Mouse (Mus musculus): Measurements from ENCODE around the gene Gbx1. TPM values are rescaled to one million over a fixed set of nuclear protein-coding genes. Genes with fewer than 3 reads are reported as not detected.

Gene Gbx1
- polyA plus RNA-seq, 1 experiment from 2014 or later, result not detected

- Histone ChIP-seq H3K9me3 (replicated peaks) (no peaks in the 10 kb centered on the region), H3K4me1 (replicated peaks) (0 out of 2 replicates have a peak, but pooled peaks cover 4% of the 10 kb centered on the region), H3K36me3 (replicated peaks) (no peaks in the 10 kb centered on the region), H3K4me3 (replicated peaks) (no peak overlapping the region), H3K9ac (no peak overlapping the region), H3K4me2 (no peak overlapping the region), H3K27me3 (peaks cover 9% of the 10 kb centered on the region; the same call in 1 of the 2 replicates), H3K27ac (replicated peaks) (no peak overlapping the region)
- no peak for ATAC-seq (ENCODE audit: insufficient read depth)
- 73% methylated on average over 22 of the region's 22 CpGs for WGBS (ENCODE audit: insufficient replicate concordance)
Measured at GRCm38 (mm10) chr5:24539571-24540296, 12.7 kb upstream of the Gbx1 start.

DNA sequence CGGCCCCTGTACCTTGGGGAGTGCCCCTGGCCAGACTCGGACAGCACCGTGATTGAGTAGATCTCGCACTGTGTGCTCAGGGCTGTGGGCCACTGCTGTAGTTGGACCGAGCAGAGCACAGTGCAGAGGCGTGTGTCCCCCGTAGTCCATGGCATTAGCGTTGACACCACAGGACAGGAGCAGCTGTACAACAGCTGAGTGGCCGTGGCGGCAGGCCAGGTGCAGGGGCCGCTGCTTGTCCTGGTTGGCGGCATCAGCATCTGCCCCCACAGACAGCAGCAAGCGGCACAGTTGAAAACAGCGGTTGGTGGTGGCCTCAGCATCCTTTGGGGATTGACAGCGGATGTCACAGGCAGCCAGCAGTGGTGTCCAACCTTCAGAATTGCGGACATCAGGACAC, 10.6 kb upstream of the Gbx1 start:
- Histone ChIP-seq H3K36me3 (replicated peaks) (no peaks in the 10 kb centered on the region), H3K27me3 (peaks cover 16% of the 10 kb centered on the region), H3K9me3 (replicated peaks) (no peaks in the 10 kb centered on the region), H3K27ac (replicated peaks) (no peak overlapping the region), H3K9ac (no peak overlapping the region), H3K4me1 (replicated peaks) (0 out of 2 replicates have a peak, but pooled peaks cover 4% of the 10 kb centered on the region), H3K4me2 (no peak overlapping the region), H3K4me3 (replicated peaks) (no peak overlapping the region)
- no peak for ATAC-seq (ENCODE audit: insufficient read depth)
- WGBS (ENCODE audit: insufficient replicate concordance), result 55% methylated on average over 16 of the region's 16 CpGs

DNA sequence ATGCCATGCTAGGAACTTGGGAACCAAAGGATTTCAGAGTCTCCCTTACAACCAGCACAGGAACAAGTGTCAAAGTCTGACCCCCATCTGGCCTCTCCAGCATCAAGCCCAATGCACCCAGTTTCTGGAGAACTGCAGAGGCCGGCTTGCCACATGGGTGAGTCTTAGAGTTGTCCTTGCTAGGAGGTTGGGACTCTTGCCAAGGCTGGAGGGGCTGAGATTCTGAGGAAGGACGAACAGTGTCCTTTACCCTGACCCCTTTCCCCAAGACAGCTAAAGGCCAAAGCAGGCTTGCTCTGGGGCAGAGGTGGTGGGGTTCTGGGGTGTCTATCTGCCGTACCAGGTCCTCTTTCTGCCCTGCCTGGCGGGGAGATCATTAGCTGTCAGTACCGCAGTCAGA, 9.5 kb upstream of the Gbx1 start:
- ATAC-seq (ENCODE audit: insufficient read depth), result no peak
- H3K27ac ChIP-seq (replicated peaks), result no peak overlapping the region
- H3K36me3 ChIP-seq (replicated peaks), result no peaks in the 10 kb centered on the region
- H3K4me2 ChIP-seq, result no peak overlapping the region
- H3K9me3 ChIP-seq (replicated peaks), result no peaks in the 10 kb centered on the region
- H3K4me3 ChIP-seq (replicated peaks), result no peak overlapping the region
- WGBS (ENCODE audit: insufficient replicate concordance), result 62% methylated on average over 5 of the region's 5 CpGs
- no peak overlapping the region for H3K9ac ChIP-seq
- H3K4me1 ChIP-seq (replicated peaks), result 0 out of 2 replicates have a peak, but pooled peaks cover 4% of the 10 kb centered on the region
- H3K27me3 ChIP-seq, result peaks cover 27% of the 10 kb centered on the region

- Histone ChIP-seq H3K9me3 (replicated peaks) (no peaks in the 10 kb centered on the region), H3K4me1 (replicated peaks) (0 out of 2 replicates have a peak, but pooled peaks cover 2% of the 10 kb centered on the region), H3K9ac (no peak overlapping the region), H3K27me3 (peaks cover 35% of the 10 kb centered on the region), H3K4me2 (no peak overlapping the region), H3K27ac (replicated peaks) (no peak overlapping the region), H3K4me3 (replicated peaks) (no peak overlapping the region), H3K36me3 (replicated peaks) (no peaks in the 10 kb centered on the region)
- no peak for ATAC-seq (ENCODE audit: insufficient read depth)
- 55% methylated on average over 3 of the region's 3 CpGs for WGBS (ENCODE audit: insufficient replicate concordance)
Measured at GRCm38 (mm10) chr5:24535731-24536130, 8.7 kb upstream of the Gbx1 start.

DNA sequence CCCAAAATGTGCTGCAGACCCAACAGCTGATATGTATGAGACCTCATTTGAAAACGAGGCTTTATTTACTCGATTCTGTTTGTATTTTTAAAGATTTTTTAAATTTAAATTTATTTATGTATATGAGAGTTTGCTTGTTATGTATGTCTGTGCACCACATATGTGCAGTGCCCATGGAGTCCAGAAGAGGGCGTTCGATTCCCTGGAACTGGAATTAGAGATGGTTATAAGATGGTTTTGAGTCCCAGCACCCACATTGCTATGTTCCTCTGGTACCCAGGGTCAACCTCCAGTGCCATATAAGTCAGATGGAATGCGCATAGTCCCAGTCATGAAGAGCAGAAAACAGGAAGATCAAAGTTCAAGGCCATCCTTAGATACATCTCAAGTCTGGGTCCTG, 7.3 kb upstream of the Gbx1 start:
- H3K27me3 ChIP-seq, result peaks cover 40% of the 10 kb centered on the region
- no peaks in the 10 kb centered on the region for H3K36me3 ChIP-seq (replicated peaks)
- H3K9ac ChIP-seq, result no peak overlapping the region
- 29% methylated on average over 5 of the region's 5 CpGs for WGBS (ENCODE audit: insufficient replicate concordance)
- no peak overlapping the region for H3K4me3 ChIP-seq (replicated peaks)
- no peak for ATAC-seq (ENCODE audit: insufficient read depth)
- no peak overlapping the region for H3K27ac ChIP-seq (replicated peaks)
- no peak overlapping the region for H3K4me2 ChIP-seq
- H3K9me3 ChIP-seq (replicated peaks), result no peaks in the 10 kb centered on the region
- H3K4me1 ChIP-seq (replicated peaks), result no peaks in the 10 kb centered on the region

DNA sequence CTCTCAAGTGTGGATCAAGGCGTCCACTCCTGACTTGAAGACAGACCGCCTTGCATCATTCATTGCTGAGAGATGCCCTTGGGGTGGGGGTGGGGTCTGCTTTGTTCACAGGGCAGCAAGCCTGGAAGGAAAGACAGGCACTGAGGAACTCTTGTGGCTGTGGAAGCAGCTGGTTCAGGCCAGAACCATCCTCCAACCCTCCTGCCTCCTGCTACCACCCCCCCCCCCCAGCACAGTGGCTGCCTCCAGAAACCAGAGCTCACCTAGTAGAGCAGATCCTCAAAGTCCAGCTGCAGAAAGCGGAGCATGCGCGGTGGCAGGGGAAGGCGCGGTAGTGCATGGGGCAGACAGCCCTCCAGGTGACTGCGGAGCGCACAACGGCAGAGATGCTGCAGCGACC, 6.4 kb upstream of the Gbx1 start:
- Histone ChIP-seq H3K9me3 (replicated peaks) (no peaks in the 10 kb centered on the region), H3K27me3 (peaks cover 49% of the 10 kb centered on the region), H3K9ac (no peak overlapping the region), H3K4me1 (replicated peaks) (no peaks in the 10 kb centered on the region), H3K4me2 (no peak overlapping the region), H3K36me3 (replicated peaks) (no peaks in the 10 kb centered on the region), H3K27ac (replicated peaks) (no peak overlapping the region), H3K4me3 (replicated peaks) (no peak overlapping the region)
- WGBS (ENCODE audit: insufficient replicate concordance), result 51% methylated on average over 11 of the region's 11 CpGs
- ATAC-seq (ENCODE audit: insufficient read depth), result no peak

DNA sequence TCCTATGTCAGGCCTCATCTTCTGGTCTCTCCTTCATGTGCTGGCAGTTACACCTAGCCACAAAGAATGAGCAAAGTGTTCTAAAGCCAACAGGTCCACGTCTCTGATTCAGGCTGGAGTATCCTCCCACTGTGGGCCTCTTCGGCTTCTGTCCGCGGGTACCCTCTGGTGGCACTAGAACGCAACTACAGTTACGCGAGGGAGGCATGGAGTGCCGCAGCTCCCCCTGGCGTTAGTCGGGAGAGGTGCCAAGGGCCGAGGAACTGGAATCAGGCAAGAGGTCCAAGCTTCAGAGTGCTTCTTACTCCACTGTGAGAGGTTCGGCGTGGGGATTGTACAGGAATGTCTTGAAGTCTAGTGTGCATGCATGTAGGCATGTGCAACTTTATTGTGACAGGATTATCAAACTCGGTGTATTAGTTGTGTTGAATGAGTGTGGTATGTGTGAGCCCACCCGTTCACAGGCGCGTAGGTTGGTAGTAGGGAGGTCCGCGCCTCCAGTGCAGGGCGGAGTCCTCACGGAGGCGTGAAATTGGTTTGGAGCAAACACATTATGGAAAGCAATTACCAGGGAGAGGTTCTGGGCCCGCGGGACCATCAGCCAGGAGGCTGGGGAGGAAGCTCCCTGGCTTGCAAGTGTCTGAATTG, 3.2 kb upstream of the Gbx1 start:
- whole genome bisulfite sequencing (ENCODE audit: insufficient replicate concordance), result 18% methylated on average over 24 of the region's 24 CpGs
- no peaks in the 10 kb centered on the region for H3K9me3 ChIP-seq (replicated peaks)
- H3K27ac ChIP-seq (replicated peaks), result no peak overlapping the region
- no peak overlapping the region for H3K4me2 ChIP-seq
- peaks cover 81% of the 10 kb centered on the region for H3K27me3 ChIP-seq
- peaks cover 10% of the 10 kb centered on the region for H3K4me1 ChIP-seq (replicated peaks)
- peak; percentile 49; the same call in 1 of the 2 replicates for ATAC-seq (ENCODE audit: insufficient read depth)
- H3K36me3 ChIP-seq (replicated peaks), result no peaks in the 10 kb centered on the region
- no peak overlapping the region for H3K4me3 ChIP-seq (replicated peaks)
- no peak overlapping the region for H3K9ac ChIP-seq

DNA sequence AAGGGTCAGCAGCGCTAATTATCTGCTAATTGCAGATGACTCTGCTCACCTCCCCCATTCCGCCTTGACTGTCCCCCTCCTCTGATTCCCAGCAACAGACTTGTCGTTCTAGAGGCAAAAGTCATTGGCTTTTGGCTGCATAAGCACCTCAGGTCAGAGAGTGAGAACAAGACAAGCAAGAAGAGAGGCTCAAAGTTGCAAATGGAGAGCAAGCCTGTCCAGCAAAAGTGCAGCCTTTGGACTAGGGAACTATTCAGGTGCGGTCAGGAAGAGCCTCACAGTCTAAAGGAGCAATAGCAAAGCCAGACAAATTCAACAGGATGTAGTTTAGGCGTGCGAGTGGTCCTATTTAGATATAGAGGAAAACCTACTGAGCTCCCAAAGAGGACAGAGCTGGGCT, 778 bp upstream of the Gbx1 start:
- Histone ChIP-seq H3K9me3 (replicated peaks) (no peaks in the 10 kb centered on the region), H3K27me3 (peaks cover 99% of the 10 kb centered on the region), H3K27ac (replicated peaks) (no peak overlapping the region), H3K9ac (no peak overlapping the region), H3K4me3 (replicated peaks) (no peak overlapping the region), H3K4me1 (replicated peaks) (peaks cover 10% of the 10 kb centered on the region), H3K36me3 (replicated peaks) (no peaks in the 10 kb centered on the region), H3K4me2 (no peak overlapping the region)
- 9% methylated on average over 6 of the region's 6 CpGs for WGBS (ENCODE audit: insufficient replicate concordance)
- no peak for ATAC-seq (ENCODE audit: insufficient read depth)

DNA sequence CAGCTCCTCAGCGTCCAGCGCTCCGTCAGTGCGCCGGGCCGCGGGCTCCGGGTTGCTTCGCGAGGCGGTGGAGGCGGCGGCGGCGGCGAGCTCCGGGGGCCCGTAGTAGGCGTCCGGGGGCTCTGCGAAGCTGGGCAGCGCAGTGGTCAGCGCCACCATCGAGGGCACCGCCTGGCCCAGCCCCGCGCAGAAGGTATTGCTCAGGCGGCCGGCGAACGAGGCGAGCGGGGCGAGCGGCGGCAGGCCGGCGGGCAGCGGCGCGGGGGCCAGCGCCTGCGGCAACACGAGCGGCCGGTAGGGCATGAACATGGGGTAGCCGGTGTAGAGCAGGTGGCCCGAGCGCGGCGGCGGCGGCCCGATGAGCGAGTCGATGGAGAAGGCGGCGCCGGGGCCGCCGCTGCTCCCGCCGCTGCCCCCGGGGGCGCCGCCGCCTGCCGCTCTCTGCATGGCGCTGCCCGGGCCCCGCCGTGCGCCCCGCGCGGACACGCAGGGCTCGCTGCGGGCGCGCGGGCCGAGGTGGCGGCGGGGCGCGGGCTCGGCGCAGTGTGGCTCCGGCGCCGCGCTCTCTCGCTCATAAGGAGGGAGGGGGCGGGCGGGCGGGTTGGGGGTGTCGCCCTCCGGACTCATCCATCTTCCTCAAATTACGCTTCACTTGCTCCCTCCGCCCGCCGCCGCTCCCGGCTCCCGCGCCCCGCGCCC, 663 bp downstream of the Gbx1 start:
- peaks cover 99% of the 10 kb centered on the region for H3K27me3 ChIP-seq
- peak overlapping the region; percentile 36 for H3K4me3 ChIP-seq (replicated peaks)
- peak overlapping the region; percentile 52 for H3K4me2 ChIP-seq
- no peaks in the 10 kb centered on the region for H3K36me3 ChIP-seq (replicated peaks)
- ATAC-seq (ENCODE audit: insufficient read depth), result no peak
- no peaks in the 10 kb centered on the region for H3K9me3 ChIP-seq (replicated peaks)
- WGBS (ENCODE audit: insufficient replicate concordance), result 1% methylated on average over 82 of the region's 109 CpGs
- H3K4me1 ChIP-seq (replicated peaks), result peaks cover 10% of the 10 kb centered on the region
- no peak overlapping the region for H3K9ac ChIP-seq
- H3K27ac ChIP-seq (replicated peaks), result no peak overlapping the region

GRCm38 (mm10) chr5:24525360-24526189, 1.4 kb downstream of the Gbx1 start:
- no peaks in the 10 kb centered on the region for H3K9me3 ChIP-seq (replicated peaks)
- H3K4me1 ChIP-seq (replicated peaks), result peaks cover 10% of the 10 kb centered on the region
- H3K4me3 ChIP-seq (replicated peaks), result peak overlapping the region; percentile 36
- peaks cover 94% of the 10 kb centered on the region for H3K27me3 ChIP-seq
- WGBS (ENCODE audit: insufficient replicate concordance), result 4% methylated on average over 34 of the region's 34 CpGs
- H3K9ac ChIP-seq, result no peak overlapping the region
- no peak overlapping the region for H3K4me2 ChIP-seq
- H3K27ac ChIP-seq (replicated peaks), result no peak overlapping the region
- ATAC-seq (ENCODE audit: insufficient read depth), result no peak
- no peaks in the 10 kb centered on the region for H3K36me3 ChIP-seq (replicated peaks)
